Mouse (Mus musculus) intestine, embryonic 16.5 days (tissue): ENCODE measurements around the gene Ddah2. TPM values are rescaled to one million over a fixed set of nuclear protein-coding genes. Genes with fewer than 3 reads are reported as not detected.
"Not testable (repeated sequence)": the region's sequence is repeated elsewhere in the genome, so short reads cannot be mapped to it uniquely, and the experiment has no call there.

Experiments
- ATAC-seq: fragments of 200-750 bp; cut with Nextera tagmentation; 2 replicates; pipeline ENCODE4 v1.8.0; 2017; ENCODE audit warnings: moderate TSS enrichment, moderate library complexity
- H3K27ac ChIP-seq: fragments of 300-500 bp; sonication (generic); 2 replicates; pipeline ENCODE4 v1.5.1; 2014; ENCODE audit warnings: mild to moderate bottlenecking, low read length
- H3K27me3 ChIP-seq: fragments of 300-500 bp; sonication (generic); replicated peaks from 2 replicates; pipeline ENCODE4 v1.6.1; 2014; ENCODE audit warnings: low read length, control low read depth, mixed read lengths; ENCODE audit not compliant: control insufficient read depth, insufficient read depth
- H3K36me3 ChIP-seq: fragments of 300-500 bp; sonication (generic); 2 replicates; pipeline ENCODE4 v1.6.1; 2014; ENCODE audit warnings: low read length, control low read depth; ENCODE audit not compliant: control insufficient read depth, insufficient read depth
- H3K4me1 ChIP-seq: fragments of 300-500 bp; sonication (generic); 2 replicates; pipeline ENCODE4 v1.6.1; 2014; ENCODE audit warnings: low read length, control low read depth, mixed read lengths; ENCODE audit not compliant: control insufficient read depth, insufficient read depth
- H3K4me2 ChIP-seq: fragments of 300-500 bp; sonication (generic); 2 replicates; pipeline ENCODE4 v1.6.1; 2014; ENCODE audit warnings: low read depth, low read length, control low read depth
- H3K4me3 ChIP-seq: fragments of 300-500 bp; sonication (generic); 2 replicates; pipeline ENCODE4 v1.5.1; 2014; ENCODE audit warnings: mild to moderate bottlenecking, low read length
- H3K9ac ChIP-seq: fragments of 300-500 bp; sonication (generic); 2 replicates; pipeline ENCODE4 v1.6.1; 2014; ENCODE audit warnings: low read depth, low read length
- H3K9me3 ChIP-seq: fragments of 300-500 bp; sonication (generic); 2 replicates; pipeline ENCODE4 v1.6.1; 2016; ENCODE audit warnings: low read length, control low read depth; ENCODE audit not compliant: control insufficient read depth
- WGBS: fragments of 180-500 bp; shearing (Covaris S2); extraction: QIAGEN DNeasy Blood & Tissue Kit; methylation state at CpG from one replicate; pipeline ENCODE4 v1.1.7; 2014; 5-methylcytosine and 5-hydroxymethylcytosine counted together
- polyA plus RNA-seq: library from polyadenylated mRNA; unstranded; fragments of >200 nt; fragmentation: Nextera tagmentation; extraction: Ambion mirVana; gene quantifications from 2 replicates; pipeline ENCODE4 v1.2.1, GENCODE M21; 2015

The Ddah2 gene
- polyA plus RNA-seq, 1 experiment from 2014 or later = 170 TPM

DNA sequence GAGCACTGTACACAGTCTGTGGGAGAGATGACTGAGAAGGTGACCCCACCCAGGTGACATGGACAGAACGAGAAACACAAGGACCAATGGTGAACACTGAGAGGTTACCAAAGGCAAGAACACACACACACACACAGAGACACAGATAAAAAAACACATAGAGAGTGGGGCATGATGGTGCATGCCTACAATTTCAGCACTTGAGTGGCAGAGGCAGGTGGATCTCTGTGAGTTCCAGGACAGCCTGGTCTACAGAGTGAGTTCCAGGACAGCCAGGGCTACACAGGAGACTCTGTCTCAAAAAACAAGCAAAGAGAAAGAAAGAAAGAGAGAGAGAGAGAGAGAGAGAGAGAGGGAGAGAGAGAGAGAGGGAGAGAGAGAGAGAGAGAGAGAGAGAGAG, 25.1 kb upstream of the Ddah2 start:
- not testable (repeated sequence) for ATAC-seq, H3K9ac ChIP-seq, H3K4me3 ChIP-seq, H3K4me2 ChIP-seq, H3K9me3 ChIP-seq, H3K27me3 ChIP-seq, H3K27ac ChIP-seq, H3K36me3 ChIP-seq, H3K4me1 ChIP-seq
- WGBS = 52% methylated on average over 1 of the region's 1 CpGs

DNA sequence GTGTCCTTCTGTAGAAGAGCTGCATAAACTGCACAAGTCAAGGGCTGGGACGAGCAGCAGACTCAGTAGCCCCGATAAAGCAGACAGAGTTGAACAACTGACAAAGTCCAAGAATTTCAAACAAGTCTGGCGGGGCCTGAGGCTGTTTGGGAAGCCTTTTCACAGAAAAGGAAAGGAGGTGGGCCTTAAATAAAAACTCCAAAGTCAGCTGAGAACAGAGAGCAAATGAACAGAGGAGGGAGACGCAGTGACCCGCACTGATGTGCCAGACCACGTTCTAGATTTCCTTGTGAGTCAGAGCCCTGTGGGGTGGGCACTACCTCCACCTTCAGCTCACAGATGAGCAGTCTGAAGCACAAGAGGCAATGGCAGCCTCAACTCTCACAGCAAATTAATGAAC, 23.9 kb upstream of the Ddah2 start:
- Histone ChIP-seq H3K9ac (0 out of 2 replicates have a peak overlapping the region, but pooled peaks have one; percentile 32), H3K27ac (no peak overlapping the region), H3K4me2 (no peak overlapping the region), H3K36me3 (no peaks in the 10 kb centered on the region), H3K9me3 (no peaks in the 10 kb centered on the region), H3K4me1 (no peaks in the 10 kb centered on the region), H3K27me3 (no peaks in the 10 kb centered on the region), H3K4me3 (no peak overlapping the region)
- 58% methylated on average over 6 of the region's 6 CpGs for WGBS
- no peak for ATAC-seq

DNA sequence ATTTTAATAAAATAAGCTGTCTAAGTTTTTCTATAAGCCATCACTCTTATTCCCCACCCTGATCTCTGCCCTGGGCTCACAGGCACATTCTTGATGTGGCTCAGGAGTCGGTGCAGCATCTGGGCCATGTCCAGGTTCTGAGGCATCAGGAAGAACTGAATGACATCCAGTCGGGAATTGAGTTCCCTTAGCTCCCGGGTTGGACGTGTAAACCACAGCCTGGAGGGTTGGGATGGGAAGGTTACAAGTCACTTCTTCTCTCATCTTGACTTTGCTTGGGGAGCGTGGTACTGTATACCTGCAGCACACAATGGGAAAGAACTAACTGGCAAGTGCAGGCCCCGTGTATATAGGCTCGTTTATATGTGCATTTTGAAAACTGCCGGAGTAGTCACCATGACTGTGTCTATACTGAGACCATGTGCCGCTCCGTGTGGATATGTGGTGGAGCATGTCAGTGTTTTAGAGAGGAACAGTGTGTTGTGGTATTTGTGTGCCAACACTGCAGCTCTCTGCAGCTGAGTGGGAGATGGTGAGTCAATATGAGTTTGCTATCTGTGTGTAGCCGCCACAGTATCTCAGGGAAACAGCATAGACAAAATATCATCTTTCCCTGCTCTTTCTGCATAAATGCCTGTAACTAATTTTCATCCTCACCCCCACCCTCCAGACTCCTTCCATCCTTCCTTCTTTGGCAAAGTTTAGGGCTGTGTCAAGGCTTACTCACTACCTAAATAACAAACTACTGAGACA, 19.5 kb upstream of the Ddah2 start:
- Histone ChIP-seq H3K27ac (no peak overlapping the region), H3K4me2 (no peak overlapping the region), H3K9me3 (no peaks in the 10 kb centered on the region), H3K4me3 (no peak overlapping the region), H3K4me1 (peaks cover 4% of the 10 kb centered on the region), H3K27me3 (no peaks in the 10 kb centered on the region), H3K9ac (no peak overlapping the region), H3K36me3 (no peaks in the 10 kb centered on the region)
- WGBS = 82% methylated on average over 11 of the region's 11 CpGs
- ATAC-seq = no peak

DNA sequence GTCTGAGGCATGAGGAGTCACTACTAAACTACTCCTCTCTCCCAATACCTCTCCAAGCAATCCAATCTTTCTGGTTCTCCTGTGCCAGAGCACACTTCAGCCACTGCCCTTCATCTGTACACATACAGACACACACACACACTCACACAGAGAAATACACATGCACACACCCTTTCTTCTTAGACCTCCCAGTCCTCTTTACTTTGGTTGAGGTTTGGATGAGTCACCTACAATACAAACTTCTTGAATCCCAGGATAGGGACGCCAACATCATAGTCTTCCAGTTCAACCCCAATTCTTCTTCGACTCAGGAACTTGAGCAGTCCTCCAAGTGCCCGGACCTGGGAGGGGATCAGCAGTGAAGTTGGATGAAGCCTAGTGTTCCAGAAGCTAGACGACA, 15.0 kb upstream of the Ddah2 start:
- Histone ChIP-seq H3K4me3 (no peak overlapping the region), H3K9me3 (no peaks in the 10 kb centered on the region), H3K36me3 (no peaks in the 10 kb centered on the region), H3K27me3 (no peaks in the 10 kb centered on the region), H3K9ac (no peak overlapping the region), H3K4me1 (peaks cover 32% of the 10 kb centered on the region), H3K27ac (peak overlapping the region; percentile 10), H3K4me2 (no peak overlapping the region)
- WGBS = 82% methylated on average over 4 of the region's 4 CpGs
- no peak for ATAC-seq

DNA sequence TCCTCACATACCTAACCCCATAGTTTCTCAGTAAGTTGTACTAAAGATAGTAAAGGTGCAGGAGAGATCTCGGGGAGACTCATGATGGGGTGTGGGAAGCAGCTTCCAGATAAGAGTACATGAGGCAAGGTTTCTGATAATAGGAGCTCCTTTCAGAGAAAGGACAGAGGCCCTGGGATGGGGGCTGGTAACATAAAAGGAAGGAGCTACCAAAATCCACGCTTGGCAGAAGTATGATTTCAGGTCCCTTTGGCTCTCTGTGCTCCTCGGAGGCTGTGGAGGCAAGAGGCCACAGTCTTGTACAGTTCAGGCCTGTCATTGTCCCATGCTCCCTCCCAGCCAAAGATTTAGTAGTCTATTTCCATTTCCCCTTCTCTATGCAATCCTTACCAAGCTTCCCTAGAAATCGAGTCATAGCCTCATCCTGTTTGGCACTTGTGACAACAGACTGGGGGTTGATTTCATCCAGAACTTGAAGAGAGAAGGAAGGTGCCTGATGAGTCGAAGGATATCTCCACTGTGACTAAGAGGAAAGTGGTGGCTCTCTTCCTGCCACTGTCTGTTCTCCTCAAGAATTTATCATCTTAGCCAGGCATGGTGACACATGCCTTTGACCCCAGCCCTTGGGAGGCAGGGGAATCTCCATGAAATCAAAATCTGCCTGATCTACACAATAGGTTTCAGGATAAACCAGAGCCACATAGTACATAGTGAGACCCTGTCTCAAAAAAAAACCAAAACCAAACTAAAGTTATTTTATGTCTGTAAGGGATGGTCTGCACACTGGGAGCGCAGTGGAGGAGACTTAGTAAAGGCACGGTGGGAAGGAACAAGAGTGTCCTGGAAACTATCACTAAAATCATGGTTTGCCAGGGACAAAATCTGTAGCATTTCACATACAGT, 13.7 kb upstream of the Ddah2 start:
- Histone ChIP-seq H3K4me3 (peak overlapping the region; percentile 68; the same call in 1 of the 2 replicates), H3K9ac (peak overlapping the region; percentile 93), H3K4me1 (peaks cover 40% of the 10 kb centered on the region), H3K9me3 (no peaks in the 10 kb centered on the region), H3K4me2 (peak overlapping the region; percentile 100), H3K27me3 (no peaks in the 10 kb centered on the region), H3K36me3 (no peaks in the 10 kb centered on the region), H3K27ac (peak overlapping the region; percentile 90)
- 68% methylated on average over 7 of the region's 7 CpGs for WGBS
- ATAC-seq = no peak

DNA sequence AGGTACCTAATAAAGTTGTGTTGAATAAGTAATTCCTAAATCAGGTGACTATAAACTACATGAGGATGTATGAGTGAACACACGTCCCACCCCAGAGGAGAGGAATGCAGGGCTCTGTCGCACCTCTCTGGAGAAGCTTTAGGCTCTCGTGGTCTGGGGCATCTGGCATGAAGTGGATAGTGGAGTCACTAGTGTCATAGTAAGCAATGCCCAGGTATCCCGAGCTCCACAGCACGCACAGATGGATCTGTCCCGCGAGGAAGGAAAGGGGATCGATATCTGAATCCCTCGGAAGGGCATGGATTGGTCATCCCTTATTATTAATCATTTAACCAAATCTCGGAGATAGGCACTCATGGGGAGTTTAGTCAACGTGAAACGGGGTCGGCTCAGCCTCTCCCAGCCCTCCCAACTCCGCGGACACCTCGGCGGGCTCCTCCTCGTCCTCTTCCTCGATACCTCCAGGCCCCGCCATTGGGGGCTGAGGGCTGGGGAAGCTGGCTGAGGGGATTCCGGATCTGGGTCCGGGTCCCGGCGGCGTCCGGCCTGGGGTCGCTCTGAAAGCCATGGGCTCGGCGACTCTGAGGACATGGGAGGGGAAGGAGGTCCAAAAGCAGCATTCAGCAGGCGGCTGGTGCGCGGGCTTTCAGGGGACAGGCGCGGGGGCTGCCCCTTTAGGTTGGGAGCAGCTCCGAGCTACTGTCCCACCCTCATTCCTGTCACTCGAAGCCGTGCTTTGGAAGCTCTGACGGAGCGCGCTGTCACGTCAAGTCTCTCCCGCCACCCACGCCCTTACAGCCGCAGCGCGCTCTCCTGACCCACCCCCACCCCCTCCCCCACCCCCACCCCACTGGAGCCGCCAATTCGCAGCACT, 12.8 kb upstream of the Ddah2 start:
- no peaks in the 10 kb centered on the region for H3K27me3 ChIP-seq
- ATAC-seq = peak; percentile 0; the same call in 1 of the 2 replicates
- H3K27ac ChIP-seq = peak overlapping the region; percentile 90
- H3K4me2 ChIP-seq = peak overlapping the region; percentile 100
- H3K36me3 ChIP-seq = no peaks in the 10 kb centered on the region
- peak overlapping the region; percentile 68 for H3K4me3 ChIP-seq
- no peaks in the 10 kb centered on the region for H3K9me3 ChIP-seq
- H3K4me1 ChIP-seq = peaks cover 40% of the 10 kb centered on the region
- 4% methylated on average over 48 of the region's 48 CpGs for WGBS
- peak overlapping the region; percentile 93 for H3K9ac ChIP-seq

DNA sequence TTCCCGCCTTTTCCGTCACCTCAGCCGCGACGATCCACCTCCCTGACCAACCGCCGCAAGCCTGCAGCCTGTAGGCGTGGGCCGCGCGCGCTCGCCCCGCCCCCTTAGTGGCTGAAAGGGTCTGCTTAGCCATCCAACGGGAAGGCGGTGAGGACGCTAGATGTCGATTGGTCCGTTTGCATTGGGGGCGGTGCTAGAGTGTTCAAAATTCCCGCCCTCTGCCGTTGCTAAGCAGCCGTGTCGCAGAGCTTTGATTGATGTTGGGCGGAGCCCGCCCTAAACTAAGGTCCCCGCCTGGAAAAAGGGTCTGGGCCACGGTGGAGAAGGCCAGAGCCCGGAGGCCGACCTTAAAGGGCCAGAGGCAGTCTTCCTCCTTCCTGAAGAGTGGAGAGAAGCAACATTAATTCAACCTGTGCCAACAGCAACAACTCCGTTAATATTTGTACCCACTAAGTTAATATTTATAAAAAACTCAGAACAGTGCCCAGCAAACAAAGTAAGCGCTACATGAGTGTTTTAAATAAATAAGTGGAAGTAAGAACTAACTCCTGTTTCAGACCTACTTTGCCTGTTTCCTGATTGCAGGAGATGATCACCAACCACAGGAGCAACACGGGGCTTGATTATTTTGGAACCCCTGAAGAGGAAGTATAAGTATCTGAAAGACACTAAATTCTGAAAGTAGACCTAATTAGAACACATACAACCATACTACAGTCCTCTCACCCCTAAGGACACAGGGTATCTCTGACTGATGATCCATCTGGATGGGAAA, 12.0 kb upstream of the Ddah2 start, which contains the start of gene Msh5:
Gene Msh5, minus strand, starts transcription at position 65 of the 775 bp plus-strand sequence.
- Histone ChIP-seq H3K36me3 (no peaks in the 10 kb centered on the region), H3K4me2 (peak within 1 kb of the TSS; percentile 100), H3K4me1 (peaks cover 40% of the 10 kb centered on the region), H3K9me3 (no peaks in the 10 kb centered on the region), H3K27me3 (no peaks in the 10 kb centered on the region), H3K27ac (peak within 1 kb of the TSS; percentile 100), H3K9ac (peak within 1 kb of the TSS; percentile 93), H3K4me3 (peak within 1 kb of the TSS; percentile 68)
- ATAC-seq = peak; percentile 87
- WGBS = 2% methylated on average over 32 of the region's 33 CpGs

DNA sequence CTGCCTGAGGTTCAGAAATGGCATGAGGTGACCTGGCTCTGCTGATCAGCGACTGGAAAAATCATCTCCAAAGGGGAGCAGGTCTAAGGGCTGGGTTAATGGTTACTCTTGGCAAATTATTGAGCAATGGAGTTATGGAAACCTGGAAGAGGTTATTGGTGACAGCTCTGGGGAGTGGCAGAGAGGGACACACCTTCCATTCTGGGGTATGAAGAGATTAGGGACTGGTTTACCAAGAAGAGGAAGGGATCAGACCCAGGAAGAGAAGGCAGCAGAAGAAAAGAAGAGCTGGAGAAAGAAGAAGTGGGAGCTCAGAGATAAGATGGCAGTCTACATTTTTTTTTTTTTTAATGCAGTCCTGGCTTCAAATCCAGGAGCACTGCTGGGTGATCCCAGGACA, 11.1 kb upstream of the Ddah2 start:
- no peaks in the 10 kb centered on the region for H3K27me3 ChIP-seq
- H3K4me2 ChIP-seq = peak overlapping the region; percentile 54
- peaks cover 47% of the 10 kb centered on the region for H3K4me1 ChIP-seq
- H3K4me3 ChIP-seq = peak overlapping the region; percentile 27
- peak; percentile 39 for ATAC-seq
- H3K27ac ChIP-seq = peak overlapping the region; percentile 100
- 31% methylated on average over 1 of the region's 1 CpGs for WGBS
- H3K36me3 ChIP-seq = 0 out of 2 replicates have a peak, but pooled peaks cover under 1% of the 10 kb centered on the region
- no peaks in the 10 kb centered on the region for H3K9me3 ChIP-seq
- H3K9ac ChIP-seq = peak overlapping the region; percentile 57
